Mouse (Mus musculus) layer of hippocampus, adult 9-11 months (tissue): ENCODE results near the gene Gpr18.

ENCODE experiments used
- DNase-seq: peaks from one replicate; pipeline ENCODE4 v3.0.0; 2022

The Gpr18 gene

GRCm38 (mm10) chr14:121947966-121948365 is 32.4 kb upstream of the Gpr18 start:
- DNase-seq, result no peak

- no peak for DNase-seq
These were observed 31.7 kb upstream of the Gpr18 start for GRCm38 (mm10) chr14:121947201-121947760.

GRCm38 (mm10) chr14:121946728-121947127 is 31.1 kb upstream of the Gpr18 start:
- no peak for DNase-seq

- no peak for DNase-seq
These were observed 30.6 kb upstream of the Gpr18 start for GRCm38 (mm10) chr14:121946131-121946530.

GRCm38 (mm10) chr14:121939582-121939981 is 24.0 kb upstream of the Gpr18 start:
- DNase-seq, result no peak

GRCm38 (mm10) chr14:121938256-121939191 is 22.9 kb upstream of the Gpr18 start:
- no peak for DNase-seq

- no peak for DNase-seq
These were observed 22.1 kb upstream of the Gpr18 start for GRCm38 (mm10) chr14:121937601-121938255.

- DNase-seq, result no peak
These were observed 21.3 kb upstream of the Gpr18 start for GRCm38 (mm10) chr14:121936856-121937255.

- DNase-seq, result no peak
These were observed 20.8 kb upstream of the Gpr18 start for GRCm38 (mm10) chr14:121936356-121936755.

- no peak for DNase-seq
These were observed 19.0 kb upstream of the Gpr18 start for GRCm38 (mm10) chr14:121934597-121934946.

- DNase-seq, result no peak
These were observed 18.5 kb upstream of the Gpr18 start for GRCm38 (mm10) chr14:121933906-121934596.

GRCm38 (mm10) chr14:121932180-121932579 is 16.6 kb upstream of the Gpr18 start:
- DNase-seq, result no peak

- DNase-seq, result no peak
These were observed 16.0 kb upstream of the Gpr18 start for GRCm38 (mm10) chr14:121931594-121931993.

- DNase-seq, result no peak
These were observed 15.3 kb upstream of the Gpr18 start for GRCm38 (mm10) chr14:121930731-121931383.

- no peak for DNase-seq
These were observed 13.8 kb upstream of the Gpr18 start for GRCm38 (mm10) chr14:121929243-121929951.

- no peak for DNase-seq
These were observed 13.0 kb upstream of the Gpr18 start for GRCm38 (mm10) chr14:121928375-121929137.

GRCm38 (mm10) chr14:121927451-121927850 is 11.9 kb upstream of the Gpr18 start:
- DNase-seq, result no peak

- DNase-seq, result no peak
These were observed 11.3 kb upstream of the Gpr18 start for GRCm38 (mm10) chr14:121926901-121927300.

- no peak for DNase-seq
These were observed 9.3 kb upstream of the Gpr18 start for GRCm38 (mm10) chr14:121924876-121925275.

- no peak for DNase-seq
These were observed 7.2 kb upstream of the Gpr18 start for GRCm38 (mm10) chr14:121922731-121923130.

- no peak for DNase-seq
These were observed 6.4 kb upstream of the Gpr18 start for GRCm38 (mm10) chr14:121922016-121922415.
